Mouse (Mus musculus): Measurements from ENCODE around the gene Nol12. TPM values are rescaled to one million over a fixed set of nuclear protein-coding genes. Genes with fewer than 3 reads are reported as not detected.

Nol12 gene
- total RNA-seq, 2 experiments from 2014 or later = 11.2 to 22.6 TPM

- no peak for ATAC-seq (replicated peaks; ENCODE audit: low FRiP score, poor library complexity, severe bottlenecking)
Observed at GRCm38 (mm10) chr15:78986536-78987220, 51.9 kb downstream of the Nol12 start.

GRCm38 (mm10) chr15:78988499-78988971, 53.8 kb downstream of the Nol12 start:
- ATAC-seq (replicated peaks; ENCODE audit: low FRiP score, poor library complexity, severe bottlenecking) = no peak

DNA sequence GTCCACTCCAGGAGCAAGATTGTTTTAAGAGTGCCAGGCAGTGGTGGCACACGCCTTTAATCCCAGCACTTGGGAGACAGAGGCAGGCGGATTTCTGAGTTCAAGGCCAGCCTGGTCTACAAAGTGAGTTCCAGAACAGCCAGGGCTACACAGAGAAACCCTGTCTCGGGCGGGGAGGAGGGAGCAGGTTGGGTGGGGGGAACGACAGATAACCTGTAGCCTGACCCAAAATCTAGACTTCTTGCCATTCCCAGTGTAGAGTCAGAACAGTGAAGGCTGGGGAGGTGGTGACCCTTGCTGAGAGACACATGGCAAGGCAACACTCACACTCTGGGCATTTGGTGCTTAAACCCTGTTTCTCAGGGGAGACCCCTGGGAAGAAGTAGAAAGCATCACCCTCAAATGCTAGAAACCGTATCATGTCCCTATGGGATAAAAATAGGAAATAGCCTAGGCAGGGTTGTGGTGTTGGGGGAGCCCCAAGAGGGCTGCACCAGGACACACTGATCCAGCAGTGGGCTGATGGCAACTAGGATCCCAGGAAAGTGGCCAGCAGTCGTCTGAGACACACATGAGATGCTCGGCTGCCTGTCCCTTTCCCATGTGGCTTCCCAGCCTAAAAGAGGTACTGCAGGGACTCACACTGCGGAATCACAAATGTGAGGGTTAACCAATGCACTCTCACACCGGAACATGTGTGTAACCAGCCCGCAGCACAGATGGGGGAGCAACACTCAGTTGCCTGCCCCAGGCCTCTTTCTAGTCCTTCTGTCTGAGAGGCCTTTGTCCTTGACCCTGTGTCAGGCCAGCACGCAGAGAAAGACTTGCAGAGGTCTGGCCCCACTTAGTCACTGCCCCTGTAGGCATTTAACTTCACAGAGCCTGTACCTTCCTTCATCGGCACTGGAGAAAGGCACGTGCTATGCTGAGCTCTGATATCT, 54.7 kb downstream of the Nol12 start:
- ATAC-seq (replicated peaks; ENCODE audit: low FRiP score, poor library complexity, severe bottlenecking) = no peak

- ATAC-seq (replicated peaks; ENCODE audit: low FRiP score, poor library complexity, severe bottlenecking) = no peak
Observed at GRCm38 (mm10) chr15:78990093-78990463, 55.3 kb downstream of the Nol12 start.

GRCm38 (mm10) chr15:78990970-78991525, 56.3 kb downstream of the Nol12 start:
- ATAC-seq (replicated peaks; ENCODE audit: low FRiP score, poor library complexity, severe bottlenecking) = no peak

GRCm38 (mm10) chr15:78992235-78992634, 57.5 kb downstream of the Nol12 start:
- no peak for ATAC-seq (replicated peaks; ENCODE audit: low FRiP score, poor library complexity, severe bottlenecking)

- no peak for ATAC-seq (replicated peaks; ENCODE audit: low FRiP score, poor library complexity, severe bottlenecking)
Observed at GRCm38 (mm10) chr15:78992925-78993324, 58.2 kb downstream of the Nol12 start.

Other genes starting within 250 kb of the Nol12 start
- gene Elfn2, start 216.2 kb upstream of the Nol12 start, total RNA-seq (2015; ENCODE audit: low replicate concordance) = not detected in 2 replicates
- gene Elfn2, start 216.2 kb upstream of the Nol12 start, total RNA-seq (2017; ENCODE audit: low replicate concordance) = not detected in 2 replicates
- gene Mfng, start 161.5 kb upstream of the Nol12 start, total RNA-seq (2015; ENCODE audit: low replicate concordance) = 1.7 and 1.8 TPM in 2 replicates
- 2.3 TPM in 1 of 2 replicates, not detected in the other for gene Mfng, start 161.5 kb upstream of the Nol12 start, total RNA-seq (2017; ENCODE audit: low replicate concordance)
- gene Card10, start 131.9 kb upstream of the Nol12 start, total RNA-seq (2015; ENCODE audit: low replicate concordance) = 0.42 and 0.72 TPM in 2 replicates
- not detected in 2 replicates for gene Card10, start 131.9 kb upstream of the Nol12 start, total RNA-seq (2017; ENCODE audit: low replicate concordance)
- not detected in 2 replicates for gene Cdc42ep1, start 92.3 kb upstream of the Nol12 start, total RNA-seq (2015; ENCODE audit: low replicate concordance)
- not detected in 2 replicates for gene Cdc42ep1, start 92.3 kb upstream of the Nol12 start, total RNA-seq (2017; ENCODE audit: low replicate concordance)
- gene Lgals2, start 79.4 kb upstream of the Nol12 start, total RNA-seq (2015; ENCODE audit: low replicate concordance) = not detected in 2 replicates
- gene Lgals2, start 79.4 kb upstream of the Nol12 start, total RNA-seq (2017; ENCODE audit: low replicate concordance) = not detected in 2 replicates
- gene Gga1, start 57.7 kb upstream of the Nol12 start, total RNA-seq (2015; ENCODE audit: low replicate concordance) = 22.0 and 25.2 TPM in 2 replicates
- 3.5 and 6.0 TPM in 2 replicates for gene Gga1, start 57.7 kb upstream of the Nol12 start, total RNA-seq (2017; ENCODE audit: low replicate concordance)
- 1.3 TPM in 1 of 2 replicates, not detected in the other for gene Gm49510, start 35.3 kb upstream of the Nol12 start, total RNA-seq (2015; ENCODE audit: low replicate concordance)
- not detected in 2 replicates for gene Gm49510, start 35.3 kb upstream of the Nol12 start, total RNA-seq (2017; ENCODE audit: low replicate concordance)
- gene Sh3bp1, start 35.2 kb upstream of the Nol12 start, total RNA-seq (2015; ENCODE audit: low replicate concordance) = 17.7 and 21.4 TPM in 2 replicates
- 0.26 and 7.1 TPM in 2 replicates for gene Sh3bp1, start 35.2 kb upstream of the Nol12 start, total RNA-seq (2017; ENCODE audit: low replicate concordance)
- 0.72 and 2.1 TPM in 2 replicates for gene Pdxp, start 21.0 kb upstream of the Nol12 start, total RNA-seq (2015; ENCODE audit: low replicate concordance)
- gene Pdxp, start 21.0 kb upstream of the Nol12 start, total RNA-seq (2017; ENCODE audit: low replicate concordance) = 1.4 TPM in 1 of 2 replicates, not detected in the other
- 66.7 and 92.6 TPM in 2 replicates for gene Lgals1, start 8.2 kb upstream of the Nol12 start, total RNA-seq (2015; ENCODE audit: low replicate concordance)
- gene Lgals1, start 8.2 kb upstream of the Nol12 start, total RNA-seq (2017; ENCODE audit: low replicate concordance) = 67.5 and 70.4 TPM in 2 replicates
- gene Triobp, start 12.8 kb downstream of the Nol12 start, total RNA-seq (2015; ENCODE audit: low replicate concordance) = 40.7 and 72.8 TPM in 2 replicates
- gene Triobp, start 12.8 kb downstream of the Nol12 start, total RNA-seq (2017; ENCODE audit: low replicate concordance) = 46.2 and 61.3 TPM in 2 replicates
- 13.7 and 21.4 TPM in 2 replicates for gene H1f0, start 93.5 kb downstream of the Nol12 start, total RNA-seq (2015; ENCODE audit: low replicate concordance)
- 16.7 and 19.7 TPM in 2 replicates for gene H1f0, start 93.5 kb downstream of the Nol12 start, total RNA-seq (2017; ENCODE audit: low replicate concordance)
- not detected in 2 replicates for gene Galr3, start 107.0 kb downstream of the Nol12 start, total RNA-seq (2015; ENCODE audit: low replicate concordance)
- gene Galr3, start 107.0 kb downstream of the Nol12 start, total RNA-seq (2017; ENCODE audit: low replicate concordance) = not detected in 2 replicates
- gene Ankrd54, start 128.0 kb downstream of the Nol12 start, total RNA-seq (2015; ENCODE audit: low replicate concordance) = 64.9 and 75.0 TPM in 2 replicates
- gene Ankrd54, start 128.0 kb downstream of the Nol12 start, total RNA-seq (2017; ENCODE audit: low replicate concordance) = 37.3 and 66.5 TPM in 2 replicates
- gene Eif3l, start 140.2 kb downstream of the Nol12 start, total RNA-seq (2015; ENCODE audit: low replicate concordance) = 50.1 and 69.2 TPM in 2 replicates
- gene Eif3l, start 140.2 kb downstream of the Nol12 start, total RNA-seq (2017; ENCODE audit: low replicate concordance) = 47.1 and 47.9 TPM in 2 replicates
- gene Micall1, start 174.0 kb downstream of the Nol12 start, total RNA-seq (2015; ENCODE audit: low replicate concordance) = 0.72 TPM in 1 of 2 replicates, not detected in the other
- 1.7 and 4.1 TPM in 2 replicates for gene Micall1, start 174.0 kb downstream of the Nol12 start, total RNA-seq (2017; ENCODE audit: low replicate concordance)
- gene Polr2f, start 206.1 kb downstream of the Nol12 start, total RNA-seq (2015; ENCODE audit: low replicate concordance) = 15.1 and 32.7 TPM in 2 replicates
- 17.0 and 20.3 TPM in 2 replicates for gene Polr2f, start 206.1 kb downstream of the Nol12 start, total RNA-seq (2017; ENCODE audit: low replicate concordance)
- not detected in 2 replicates for gene 1700088E04Rik, start 206.3 kb downstream of the Nol12 start, total RNA-seq (2015; ENCODE audit: low replicate concordance)
- gene 1700088E04Rik, start 206.3 kb downstream of the Nol12 start, total RNA-seq (2017; ENCODE audit: low replicate concordance) = not detected in 2 replicates
- not detected in 2 replicates for gene Sox10, start 230.3 kb downstream of the Nol12 start, total RNA-seq (2015; ENCODE audit: low replicate concordance)
- not detected in 2 replicates for gene Sox10, start 230.3 kb downstream of the Nol12 start, total RNA-seq (2017; ENCODE audit: low replicate concordance)